Mouse (Mus musculus) stomach, embryonic 14.5 days (tissue): ENCODE results near the gene Nr1h4. TPM values are rescaled to one million over a fixed set of nuclear protein-coding genes. Genes with fewer than 3 reads are reported as not detected.

Experiments used
- ATAC-seq: fragments of 200-750 bp; cut with Nextera tagmentation; 2 replicates; pipeline ENCODE4 v1.8.0; 2017; ENCODE audit warnings: low read depth, moderate TSS enrichment; ENCODE audit not compliant: insufficient number of reproducible peaks, insufficient read depth, low FRiP score
- H3K27ac ChIP-seq: fragments of 300-500 bp; sonication (generic); 2 replicates; pipeline ENCODE4 v1.5.1; 2014; ENCODE audit warnings: mild to moderate bottlenecking, low read length, moderate library complexity, mixed read lengths
- H3K27me3 ChIP-seq: fragments of 300-500 bp; sonication (generic); 2 replicates; pipeline ENCODE4 v1.6.1; 2014; ENCODE audit warnings: low read length, control low read depth, mixed read lengths; ENCODE audit not compliant: control insufficient read depth, insufficient read depth
- H3K36me3 ChIP-seq: fragments of 300-500 bp; sonication (generic); 2 replicates; pipeline ENCODE4 v1.6.1; 2014; ENCODE audit warnings: mild to moderate bottlenecking, control low read depth, low read length, moderate library complexity, mixed read lengths; ENCODE audit not compliant: control insufficient read depth, insufficient read depth
- H3K4me1 ChIP-seq: fragments of 300-500 bp; sonication (generic); 2 replicates; pipeline ENCODE4 v1.6.1; 2014; ENCODE audit warnings: low read length, control low read depth, mixed read lengths; ENCODE audit not compliant: control insufficient read depth, insufficient read depth
- H3K4me2 ChIP-seq: fragments of 300-500 bp; sonication (generic); replicated peaks from 2 replicates; pipeline ENCODE4 v1.6.1; 2014; ENCODE audit warnings: low read depth, low read length, control low read depth
- H3K4me3 ChIP-seq: fragments of 300-500 bp; sonication (generic); 2 replicates; pipeline ENCODE4 v1.5.1; 2014; ENCODE audit warnings: low read depth, low read length, control low read depth
- H3K9ac ChIP-seq: fragments of 300-500 bp; sonication (generic); replicated peaks from 2 replicates; pipeline ENCODE4 v1.6.1; 2014; ENCODE audit warnings: low read depth, mild to moderate bottlenecking, control low read depth, low read length, moderate library complexity, mixed read lengths
- H3K9me3 ChIP-seq: fragments of 300-500 bp; sonication (generic); 2 replicates; pipeline ENCODE4 v1.6.1; 2016; ENCODE audit warnings: low read depth, low read length, control low read depth; ENCODE audit not compliant: control insufficient read depth
- WGBS: fragments of 180-500 bp; shearing (Covaris S2); extraction: QIAGEN DNeasy Blood & Tissue Kit; methylation state at CpG from one replicate; pipeline ENCODE4 v1.1.7; 2014; 5-methylcytosine and 5-hydroxymethylcytosine counted together
- polyA plus RNA-seq: library from polyadenylated mRNA; unstranded; fragments of >200 nt; fragmentation: Nextera tagmentation; extraction: Ambion mirVana; gene quantifications from 2 replicates; pipeline ENCODE4 v1.2.1, GENCODE M21; 2014

The Nr1h4 gene
- polyA plus RNA-seq, 1 experiment from 2014 or later, result 1.9 TPM

GRCm38 (mm10) chr10:89432743-89433142 lies 100.6 kb downstream of the Nr1h4 start:
- Histone ChIP-seq H3K9me3 (no peaks in the 10 kb centered on the region), H3K36me3 (peaks cover 21% of the 10 kb centered on the region; the same call in 1 of the 2 replicates), H3K4me3 (no peak overlapping the region), H3K27ac (no peak overlapping the region), H3K27me3 (no peaks in the 10 kb centered on the region), H3K4me2 (no peak overlapping the region), H3K4me1 (no peaks in the 10 kb centered on the region), H3K9ac (no peak overlapping the region)
- ATAC-seq, result no peak
- WGBS, result 75% methylated on average over 13 of the region's 13 CpGs

GRCm38 (mm10) chr10:89430751-89431150 lies 102.6 kb downstream of the Nr1h4 start:
- Histone ChIP-seq H3K27me3 (no peaks in the 10 kb centered on the region), H3K36me3 (peaks cover 32% of the 10 kb centered on the region), H3K9me3 (no peaks in the 10 kb centered on the region), H3K4me3 (no peak overlapping the region), H3K27ac (no peak overlapping the region), H3K4me1 (no peaks in the 10 kb centered on the region), H3K9ac (no peak overlapping the region), H3K4me2 (no peak overlapping the region)
- WGBS, result 87% methylated on average over 7 of the region's 7 CpGs
- ATAC-seq, result no peak

- 83% methylated on average over 11 of the region's 11 CpGs for WGBS
- ATAC-seq, result no peak
- peaks cover 43% of the 10 kb centered on the region for H3K36me3 ChIP-seq
Observed at GRCm38 (mm10) chr10:89424800-89425393, 108.5 kb downstream of the Nr1h4 start.

GRCm38 (mm10) chr10:89424217-89424616 lies 109.2 kb downstream of the Nr1h4 start:
- Histone ChIP-seq H3K4me1 (no peaks in the 10 kb centered on the region), H3K4me3 (no peak overlapping the region), H3K4me2 (no peak overlapping the region), H3K36me3 (peaks cover 38% of the 10 kb centered on the region), H3K27me3 (no peaks in the 10 kb centered on the region), H3K9me3 (no peaks in the 10 kb centered on the region), H3K27ac (no peak overlapping the region), H3K9ac (no peak overlapping the region)
- 82% methylated on average over 9 of the region's 9 CpGs for WGBS
- ATAC-seq, result no peak

More at GRCm38 (mm10) chr10:89424800-89425393, 108.5 kb downstream of the Nr1h4 start:
- no peak overlapping the region for H3K4me2 ChIP-seq
- no peaks in the 10 kb centered on the region for H3K9me3 ChIP-seq
- H3K27me3 ChIP-seq, result no peaks in the 10 kb centered on the region
- no peak overlapping the region for H3K27ac ChIP-seq
- H3K4me3 ChIP-seq, result no peak overlapping the region
- H3K9ac ChIP-seq, result no peak overlapping the region
- H3K4me1 ChIP-seq, result no peaks in the 10 kb centered on the region

- no peak for ATAC-seq
- H3K36me3 ChIP-seq, result peaks cover 33% of the 10 kb centered on the region
- H3K4me1 ChIP-seq, result no peaks in the 10 kb centered on the region
- H3K4me3 ChIP-seq, result no peak overlapping the region
- H3K27me3 ChIP-seq, result no peaks in the 10 kb centered on the region
- H3K27ac ChIP-seq, result no peak overlapping the region
- no peak overlapping the region for H3K9ac ChIP-seq
- H3K9me3 ChIP-seq, result no peaks in the 10 kb centered on the region
- H3K4me2 ChIP-seq, result no peak overlapping the region
- 92% methylated on average over 9 of the region's 9 CpGs for WGBS
Observed at GRCm38 (mm10) chr10:89423164-89423778, 110.1 kb downstream of the Nr1h4 start.

GRCm38 (mm10) chr10:89422504-89423158 lies 110.8 kb downstream of the Nr1h4 start:
- Histone ChIP-seq H3K9me3 (no peaks in the 10 kb centered on the region), H3K4me1 (no peaks in the 10 kb centered on the region), H3K9ac (no peak overlapping the region), H3K4me2 (no peak overlapping the region), H3K36me3 (peaks cover 33% of the 10 kb centered on the region), H3K4me3 (no peak overlapping the region), H3K27ac (no peak overlapping the region), H3K27me3 (no peaks in the 10 kb centered on the region)
- ATAC-seq, result no peak
- WGBS, result 94% methylated on average over 8 of the region's 8 CpGs

- H3K4me3 ChIP-seq, result no peak overlapping the region
- H3K9me3 ChIP-seq, result no peaks in the 10 kb centered on the region
- H3K4me2 ChIP-seq, result no peak overlapping the region
- ATAC-seq, result no peak
- H3K27ac ChIP-seq, result no peak overlapping the region
- H3K27me3 ChIP-seq, result no peaks in the 10 kb centered on the region
- H3K36me3 ChIP-seq, result peaks cover 20% of the 10 kb centered on the region
- H3K9ac ChIP-seq, result no peak overlapping the region
- no peaks in the 10 kb centered on the region for H3K4me1 ChIP-seq
- 89% methylated on average over 2 of the region's 2 CpGs for WGBS
Observed at GRCm38 (mm10) chr10:89417966-89418365, 115.4 kb downstream of the Nr1h4 start.

- H3K27me3 ChIP-seq, result no peaks in the 10 kb centered on the region
- H3K36me3 ChIP-seq, result peaks cover 22% of the 10 kb centered on the region
- no peak overlapping the region for H3K4me3 ChIP-seq
- H3K4me2 ChIP-seq, result no peak overlapping the region
- no peaks in the 10 kb centered on the region for H3K9me3 ChIP-seq
- WGBS, result 80% methylated on average over 3 of the region's 3 CpGs
- H3K4me1 ChIP-seq, result no peaks in the 10 kb centered on the region
- ATAC-seq, result no peak
- no peak overlapping the region for H3K9ac ChIP-seq
- no peak overlapping the region for H3K27ac ChIP-seq
Observed at GRCm38 (mm10) chr10:89415478-89415877, 117.9 kb downstream of the Nr1h4 start.
